Mouse (Mus musculus) CH12.LX (cell line): ENCODE results near the gene Cilp. TPM values are rescaled to one million over a fixed set of nuclear protein-coding genes. Genes with fewer than 3 reads are reported as not detected.

Experiments used
- DNase-seq: peaks from one replicate; pipeline ENCODE4 v3.0.0-alpha.2; 2013; ENCODE audit errors: extremely low read depth
- H3K27ac ChIP-seq: 2 replicates; pipeline ENCODE4 v1.5.1; 2012; ENCODE audit warnings: low read depth, mild to moderate bottlenecking, control low read depth, moderate library complexity; ENCODE audit not compliant: insufficient read depth
- H3K27me3 ChIP-seq: replicated peaks from 2 replicates; pipeline ENCODE3; 2012; ENCODE audit warnings: inconsistent platforms
- H3K36me3 ChIP-seq, 2 experiments: replicated peaks in 1 of 2; 2 replicates each; pipeline versions ENCODE3 to v1.6.1; 2012; ENCODE audit warnings: inconsistent platforms in 1 of 2, low read length in 1 of 2, mild to moderate bottlenecking in 1 of 2, mixed read lengths in 1 of 2, moderate library complexity in 1 of 2; ENCODE audit not compliant: control insufficient read depth in 1 of 2, insufficient read depth in 1 of 2
- H3K4me1 ChIP-seq, 2 experiments: 2 replicates each; pipeline ENCODE4 v1.6.1; 2012; ENCODE audit warnings: inconsistent platforms in 1 of 2, moderate library complexity in 1 of 2; ENCODE audit not compliant: insufficient read depth in 2 of 2, control insufficient read depth in 1 of 2
- H3K4me2 ChIP-seq: 2 replicates; pipeline ENCODE4 v1.6.1; 2012; ENCODE audit warnings: low read depth, mild to moderate bottlenecking, control low read depth; ENCODE audit not compliant: poor library complexity, insufficient read depth, severe bottlenecking
- H3K4me3 ChIP-seq, 3 experiments: fragments of 150-350 bp in 1 of 3; sonication (generic) in 1 of 3; replicated peaks in 1 of 3; 2 replicates each; pipeline versions ENCODE3 to v1.5.1; 2011 to 2012; ENCODE audit warnings: low read depth in 2 of 3, low read length in 2 of 3, mild to moderate bottlenecking in 2 of 3, moderate library complexity in 2 of 3, control low read depth in 1 of 3, improper control_type of control experiment in 1 of 3, inconsistent platforms in 1 of 3, mixed read lengths in 1 of 3; ENCODE audit not compliant: poor library complexity in 1 of 3
- H3K79me2 ChIP-seq: replicated peaks from 2 replicates; pipeline ENCODE4 v1.6.1; 2012; ENCODE audit warnings: mild to moderate bottlenecking, moderate library complexity; ENCODE audit not compliant: control insufficient read depth, poor library complexity, insufficient read depth, severe bottlenecking; ENCODE audit errors: extremely low read depth
- H3K9ac ChIP-seq: 2 replicates; pipeline ENCODE4 v1.6.1; 2012; ENCODE audit warnings: low read depth, mild to moderate bottlenecking, control low read depth, moderate library complexity; ENCODE audit not compliant: insufficient read depth
- H3K9me3 ChIP-seq: replicated peaks from 2 replicates; pipeline ENCODE3; 2012; ENCODE audit warnings: low read length, inconsistent platforms, mixed read lengths
- BHLHE40 ChIP-seq: IDR thresholded peaks from 2 replicates; pipeline ENCODE4 v1.6.1; 2011; ENCODE audit warnings: mild to moderate bottlenecking, low read depth, low read length, improper control_type of control experiment
- CHD1 ChIP-seq: IDR thresholded peaks from 2 replicates; pipeline ENCODE4 v1.6.1; 2012; ENCODE audit warnings: low read depth, low read length, improper control_type of control experiment, inconsistent platforms
- CHD2 ChIP-seq: IDR thresholded peaks from 2 replicates; pipeline ENCODE4 v1.6.1; 2011; ENCODE audit warnings: low read length, improper control_type of control experiment
- CTCF ChIP-seq, 2 experiments: IDR thresholded peaks in 1 of 2; conservative IDR thresholded peaks in 1 of 2; 2 replicates each; pipeline ENCODE4 v1.5.1; 2011 to 2012; ENCODE audit warnings: low read depth in 2 of 2, low read length in 2 of 2, improper control_type of control experiment in 1 of 2, inconsistent platforms in 1 of 2, mild to moderate bottlenecking in 1 of 2, moderate library complexity in 1 of 2
- E2F4 ChIP-seq: IDR thresholded peaks from 2 replicates; pipeline ENCODE4 v1.6.1; 2011; ENCODE audit warnings: low read depth, low read length, improper control_type of control experiment; ENCODE audit not compliant: insufficient replicate concordance
- ELF1 ChIP-seq: IDR thresholded peaks from 2 replicates; pipeline ENCODE4 v1.6.1; 2014; ENCODE audit warnings: low read depth, mild to moderate bottlenecking, inconsistent platforms, low read length, improper control_type of control experiment
- EP300 ChIP-seq: IDR thresholded peaks from 2 replicates; pipeline ENCODE4 v1.6.1; 2011; ENCODE audit warnings: low read length, improper control_type of control experiment
- HCFC1 ChIP-seq: IDR thresholded peaks from 2 replicates; pipeline ENCODE4 v1.6.1; 2012; ENCODE audit warnings: low read depth, mild to moderate bottlenecking, inconsistent platforms, low read length, improper control_type of control experiment
- IRF4 ChIP-seq: IDR thresholded peaks from 2 replicates; pipeline ENCODE4 v1.6.1; 2014; ENCODE audit warnings: low read depth, mild to moderate bottlenecking, inconsistent platforms, low read length, improper control_type of control experiment
- JUN ChIP-seq: IDR thresholded peaks from 2 replicates; pipeline ENCODE4 v1.6.1; 2011; ENCODE audit warnings: low read depth, mild to moderate bottlenecking, low read length, improper control_type of control experiment, moderate library complexity; ENCODE audit not compliant: insufficient read depth
- JUND ChIP-seq: conservative IDR thresholded peaks from 2 replicates; pipeline ENCODE4 v1.6.1; 2011; ENCODE audit warnings: low read depth, low read length, improper control_type of control experiment
- MAFK ChIP-seq: IDR thresholded peaks from 2 replicates; pipeline ENCODE4 v1.6.1; 2011; ENCODE audit warnings: low read length, improper control_type of control experiment; ENCODE audit not compliant: insufficient replicate concordance
- MAX ChIP-seq: IDR thresholded peaks from 2 replicates; pipeline ENCODE4 v1.6.1; 2011; ENCODE audit warnings: low read length, improper control_type of control experiment
- MXI1 ChIP-seq: IDR thresholded peaks from 2 replicates; pipeline ENCODE4 v1.6.1; 2011; ENCODE audit warnings: mild to moderate bottlenecking, low read depth, low read length, improper control_type of control experiment
- MYC ChIP-seq: IDR thresholded peaks from 2 replicates; pipeline ENCODE4 v1.6.1; 2011; ENCODE audit warnings: low read depth, mild to moderate bottlenecking, improper control_type of control experiment, low read length
- NELFE ChIP-seq: IDR thresholded peaks from 2 replicates; pipeline ENCODE4 v1.6.1; 2011; ENCODE audit warnings: low read depth, low read length, improper control_type of control experiment
- POLR2AphosphoS2 ChIP-seq: IDR thresholded peaks from 2 replicates; pipeline ENCODE4 v1.6.1; 2011; ENCODE audit warnings: low read depth, low read length, improper control_type of control experiment
- RCOR1 ChIP-seq: conservative IDR thresholded peaks from 2 replicates; pipeline ENCODE4 v1.6.1; 2012; ENCODE audit warnings: low read depth, mild to moderate bottlenecking, inconsistent platforms, low read length, improper control_type of control experiment
- UBTF ChIP-seq: IDR thresholded peaks from 2 replicates; pipeline ENCODE4 v1.6.1; 2012; ENCODE audit warnings: low read depth, mild to moderate bottlenecking, inconsistent platforms, low read length, improper control_type of control experiment, moderate library complexity
- USF1 ChIP-seq: IDR thresholded peaks from 2 replicates; pipeline ENCODE4 v1.6.1; 2014; ENCODE audit warnings: low read depth, mild to moderate bottlenecking, inconsistent platforms, low read length, improper control_type of control experiment
- USF2 ChIP-seq: conservative IDR thresholded peaks from 2 replicates; pipeline ENCODE4 v1.6.1; 2011; ENCODE audit warnings: low read depth, low read length, improper control_type of control experiment
- ZC3H11A ChIP-seq: IDR thresholded peaks from 2 replicates; pipeline ENCODE4 v1.6.1; 2012; ENCODE audit warnings: low read depth, mild to moderate bottlenecking, inconsistent platforms, low read length, improper control_type of control experiment
- ZMIZ1 ChIP-seq: IDR thresholded peaks from 2 replicates; pipeline ENCODE4 v1.6.1; 2012; ENCODE audit warnings: low read depth, mild to moderate bottlenecking, inconsistent platforms, low read length, improper control_type of control experiment
- dilution Hi-C: fragments of 300-500 bp; cut with MboI; formaldehyde crosslinking; loops from 2 replicates; pipeline ENCODE4 v1.14.3; 2020; ENCODE audit warnings: low sequenced_read_pairs; ENCODE audit not compliant: extremely low pct_unique_long_range_greater_than_20kb, extremely low pct_ligation_motif_present
- in situ Hi-C: fragments of 300-500 bp; cut with MboI; formaldehyde crosslinking; loops from 3 replicates; pipeline ENCODE4 v1.14.3; 2019; ENCODE audit warnings: low sequenced_read_pairs, low pct_ligation_motif_present, low pct_unique_long_range_greater_than_20kb, mixed read lengths
- polyA plus RNA-seq: library from polyadenylated mRNA; unstranded; fragments of >175 nt; gene quantifications from 2 replicates; pipeline ENCODE4 v1.2.1, GENCODE M21; 2012; ENCODE audit warnings: low read depth; ENCODE audit not compliant: insufficient read length
- total RNA-seq, 2 experiments: library from RNA; depleted of rRNA; stranded (reverse); fragments of 300-350 nt in 1 of 2; fragments of >200 nt in 1 of 2; gene quantifications; 2 replicates each; pipeline ENCODE4 v1.2.3; 2012 to 2014

The Cilp gene
- total and polyA plus RNA-seq, 3 experiments: not detected

GRCm38 (mm10) chr9:65294716-65295378, 29.9 kb downstream of the Cilp start:
- DNase-seq: no peak

GRCm38 (mm10) chr9:65297056-65297455, 32.1 kb downstream of the Cilp start:
- TF ChIP-seq CHD1: no peak
- TF ChIP-seq MXI1: no peak
- TF ChIP-seq JUND: no peak
- no peak for TF ChIP-seq ZC3H11A
- TF ChIP-seq HCFC1: no peak
- no peak for TF ChIP-seq MAFK
- TF ChIP-seq CHD2: no peak
- TF ChIP-seq MAX: no peak
- no peak for TF ChIP-seq UBTF
- no peak for TF ChIP-seq E2F4
- TF ChIP-seq, all 38 proteins: peak for 0

More at GRCm38 (mm10) chr9:65294716-65295378, 29.9 kb downstream of the Cilp start:
- dilution Hi-C loops (no loop called here), in situ Hi-C loops (no loop called here)
- TF ChIP-seq EP300 (no peak), JUN (no peak), POLR2AphosphoS2 (no peak), MXI1 (no peak), USF2 (no peak), ZMIZ1 (no peak), CHD1 (no peak), RCOR1 (no peak), USF1 (no peak), UBTF (no peak), NELFE (no peak), CHD2 (no peak), IRF4 (no peak), HCFC1 (no peak), ELF1 (no peak), CTCF (conservative IDR thresholded peaks at IDR 0.05 in 1 of 2, IDR thresholded peaks at IDR 0.05 in 1 of 2; ENCODE audit: low read depth in 2 of 2, low read length in 2 of 2) (no peak), JUND (no peak), MAFK (no peak), BHLHE40 (no peak), MYC (no peak)
- peak overlapping the region; percentile 81 to 92 (median 89) for H3K4me3 ChIP-seq
- peaks cover 3% of the 10 kb centered on the region for H3K9me3 ChIP-seq
- peaks cover 11 to 27% of the 10 kb centered on the region in 2 experiments for H3K36me3 ChIP-seq
- H3K79me2 ChIP-seq: peaks cover 14% of the 10 kb centered on the region
- H3K9ac ChIP-seq: peak overlapping the region; percentile 89
- H3K27ac ChIP-seq: no peak overlapping the region
- peaks cover 0 to 23% of the 10 kb centered on the region in 2 experiments; a peak in 3 of 4 replicates for H3K4me1 ChIP-seq
- peak overlapping the region; percentile 68 for H3K4me2 ChIP-seq
- no peaks in the 10 kb centered on the region for H3K27me3 ChIP-seq

More at GRCm38 (mm10) chr9:65297056-65297455, 32.1 kb downstream of the Cilp start:
- dilution Hi-C loops: no loop called here
- Histone ChIP-seq H3K4me3 (no peak overlapping the region), H3K27me3 (no peaks in the 10 kb centered on the region), H3K4me2 (no peak overlapping the region), H3K79me2 (peaks cover 14% of the 10 kb centered on the region), H3K4me1 (peaks cover 0 to 21% of the 10 kb centered on the region in 2 experiments; a peak in 3 of 4 replicates), H3K9ac (no peak overlapping the region), H3K27ac (no peak overlapping the region), H3K9me3 (no peaks in the 10 kb centered on the region), H3K36me3 (peaks cover 15 to 42% of the 10 kb centered on the region in 2 experiments)
- no peak for DNase-seq
- in situ Hi-C loops: no loop called here
